Mouse (Mus musculus) intestine, embryonic 14.5 days (tissue): ENCODE results near the gene Cmtm4. TPM values are rescaled to one million over a fixed set of nuclear protein-coding genes. Genes with fewer than 3 reads are reported as not detected.

ENCODE experiments used
- ATAC-seq: fragments of 200-750 bp; cut with Nextera tagmentation; replicated peaks from 2 replicates; pipeline ENCODE4 v1.8.0; 2017; ENCODE audit warnings: low read depth, moderate number of reproducible peaks, moderate TSS enrichment, moderate library complexity; ENCODE audit not compliant: low FRiP score, low TSS enrichment
- DNase-seq: peaks from one replicate; pipeline ENCODE4 v3.0.0-alpha.2; 2018; ENCODE audit warnings: low spot score
- H3K27ac ChIP-seq: fragments of 300-500 bp; sonication (generic); 2 replicates; pipeline ENCODE4 v1.5.1; 2014; ENCODE audit warnings: low read depth, mild to moderate bottlenecking, control low read depth
- H3K27me3 ChIP-seq: fragments of 300-500 bp; sonication (generic); replicated peaks from 2 replicates; pipeline ENCODE4 v1.6.1; 2014; ENCODE audit warnings: low read length, control low read depth; ENCODE audit not compliant: control insufficient read depth, insufficient read depth
- H3K36me3 ChIP-seq: fragments of 300-500 bp; sonication (generic); 2 replicates; pipeline ENCODE4 v1.6.1; 2014; ENCODE audit warnings: low read length, control low read depth; ENCODE audit not compliant: control insufficient read depth, insufficient read depth
- H3K4me1 ChIP-seq: fragments of 300-500 bp; sonication (generic); replicated peaks from 2 replicates; pipeline ENCODE4 v1.6.1; 2014; ENCODE audit warnings: low read length, control low read depth, mixed read lengths; ENCODE audit not compliant: control insufficient read depth, insufficient read depth
- H3K4me2 ChIP-seq: fragments of 300-500 bp; sonication (generic); 2 replicates; pipeline ENCODE4 v1.6.1; 2014; ENCODE audit warnings: low read length
- H3K4me3 ChIP-seq: fragments of 300-500 bp; sonication (generic); 2 replicates; pipeline ENCODE4 v1.5.1; 2014; ENCODE audit warnings: low read depth, low read length, control low read depth, mixed read lengths
- H3K9ac ChIP-seq: fragments of 300-500 bp; sonication (generic); 2 replicates; pipeline ENCODE4 v1.6.1; 2014; ENCODE audit warnings: mild to moderate bottlenecking, low read length
- H3K9me3 ChIP-seq: fragments of 300-500 bp; sonication (generic); 2 replicates; pipeline ENCODE4 v1.6.1; 2016; ENCODE audit warnings: low read length, control low read depth; ENCODE audit not compliant: control insufficient read depth
- WGBS: fragments of 180-500 bp; shearing (Covaris S2); extraction: QIAGEN DNeasy Blood & Tissue Kit; methylation state at CpG from one replicate; pipeline ENCODE4 v1.1.7; 2014; 5-methylcytosine and 5-hydroxymethylcytosine counted together
- polyA plus RNA-seq: library from polyadenylated mRNA; unstranded; fragments of >200 nt; fragmentation: Nextera tagmentation; extraction: Ambion mirVana; gene quantifications from 2 replicates; pipeline ENCODE4 v1.2.1, GENCODE M21; 2014

Cmtm4 gene
- polyA plus RNA-seq, 1 experiment from 2014 or later: 7.5 TPM

- Histone ChIP-seq H3K4me2 (no peak overlapping the region), H3K4me1 (0 out of 2 replicates have a peak, but pooled peaks cover 2% of the 10 kb centered on the region), H3K27ac (peak overlapping the region; percentile 62; the same call in 1 of the 2 replicates), H3K36me3 (no peaks in the 10 kb centered on the region), H3K4me3 (no peak overlapping the region), H3K9ac (no peak overlapping the region), H3K9me3 (no peaks in the 10 kb centered on the region), H3K27me3 (no peaks in the 10 kb centered on the region)
- DNase-seq (no peak), ATAC-seq (0 out of 2 replicates have a peak, but pooled peaks have one; percentile 33)
- 47% methylated on average over 15 of the region's 15 CpGs for WGBS
Measured at GRCm38 (mm10) chr8:104405430-104406187, 10.0 kb upstream of the Cmtm4 start.

- ATAC-seq (0 out of 2 replicates have a peak, but pooled peaks have one; percentile 10), DNase-seq (no peak)
- no peaks in the 10 kb centered on the region for H3K27me3 ChIP-seq
- no peaks in the 10 kb centered on the region for H3K9me3 ChIP-seq
- H3K27ac ChIP-seq: no peak overlapping the region
- H3K9ac ChIP-seq: no peak overlapping the region
- no peaks in the 10 kb centered on the region for H3K36me3 ChIP-seq
- no peak overlapping the region for H3K4me2 ChIP-seq
- H3K4me1 ChIP-seq: 0 out of 2 replicates have a peak, but pooled peaks cover 2% of the 10 kb centered on the region
- WGBS: 71% methylated on average over 3 of the region's 3 CpGs
- H3K4me3 ChIP-seq: no peak overlapping the region
Measured at GRCm38 (mm10) chr8:104403596-104403995, 8.0 kb upstream of the Cmtm4 start.

- Histone ChIP-seq H3K36me3 (no peaks in the 10 kb centered on the region), H3K9ac (peak overlapping the region; percentile 87), H3K4me3 (peak overlapping the region; percentile 61), H3K27me3 (no peaks in the 10 kb centered on the region), H3K9me3 (no peaks in the 10 kb centered on the region), H3K4me1 (peaks cover 16% of the 10 kb centered on the region), H3K27ac (peak overlapping the region; percentile 83), H3K4me2 (peak overlapping the region; percentile 64)
- under 1% methylated on average over 65 of the region's 82 CpGs for WGBS
- DNase-seq (peak; percentile 84), ATAC-seq (peak; percentile 76)
Measured at GRCm38 (mm10) chr8:104394801-104395702, 555 bp downstream of the Cmtm4 start.

GRCm38 (mm10) chr8:104393767-104394166 lies 1.8 kb downstream of the Cmtm4 start:
- Histone ChIP-seq H3K27me3 (no peaks in the 10 kb centered on the region), H3K4me1 (peaks cover 16% of the 10 kb centered on the region), H3K27ac (peak overlapping the region; percentile 47; the same call in 1 of the 2 replicates), H3K4me3 (peak overlapping the region; percentile 61), H3K4me2 (peak overlapping the region; percentile 64), H3K9ac (0 out of 2 replicates have a peak overlapping the region, but pooled peaks have one; percentile 11), H3K9me3 (no peaks in the 10 kb centered on the region), H3K36me3 (no peaks in the 10 kb centered on the region; the same call in 1 of the 2 replicates)
- DNase-seq: no peak
- ATAC-seq: no peak
- 66% methylated on average over 6 of the region's 6 CpGs for WGBS

- Histone ChIP-seq H3K36me3 (no peaks in the 10 kb centered on the region; the same call in 1 of the 2 replicates), H3K4me2 (peak overlapping the region; percentile 64), H3K27ac (no peak overlapping the region), H3K4me3 (no peak overlapping the region), H3K4me1 (peaks cover 16% of the 10 kb centered on the region), H3K27me3 (no peaks in the 10 kb centered on the region), H3K9me3 (no peaks in the 10 kb centered on the region), H3K9ac (no peak overlapping the region)
- DNase-seq (no peak), ATAC-seq (no peak)
- 90% methylated on average over 6 of the region's 7 CpGs for WGBS
Measured at GRCm38 (mm10) chr8:104393139-104393538, 2.5 kb downstream of the Cmtm4 start.

GRCm38 (mm10) chr8:104390245-104390644 lies 5.4 kb downstream of the Cmtm4 start:
- no peak for DNase-seq

GRCm38 (mm10) chr8:104387980-104388379 lies 7.6 kb downstream of the Cmtm4 start:
- Histone ChIP-seq H3K4me1 (peaks cover 39% of the 10 kb centered on the region), H3K4me2 (no peak overlapping the region), H3K36me3 (no peaks in the 10 kb centered on the region; the same call in 1 of the 2 replicates), H3K9me3 (no peaks in the 10 kb centered on the region), H3K27me3 (no peaks in the 10 kb centered on the region), H3K4me3 (no peak overlapping the region), H3K27ac (no peak overlapping the region), H3K9ac (no peak overlapping the region)
- ATAC-seq: 0 out of 2 replicates have a peak, but pooled peaks have one; percentile 5
- no peak for DNase-seq
- 83% methylated on average over 2 of the region's 2 CpGs for WGBS

More at GRCm38 (mm10) chr8:104390245-104390644, 5.4 kb downstream of the Cmtm4 start:
- H3K4me3 ChIP-seq: no peak overlapping the region
- H3K27me3 ChIP-seq: no peaks in the 10 kb centered on the region
- no peak overlapping the region for H3K9ac ChIP-seq
- no peak; the same call in 1 of the 2 replicates for ATAC-seq
- no peaks in the 10 kb centered on the region for H3K9me3 ChIP-seq
- WGBS: 76% methylated on average over 8 of the region's 8 CpGs
- no peaks in the 10 kb centered on the region; the same call in 1 of the 2 replicates for H3K36me3 ChIP-seq
- peaks cover 42% of the 10 kb centered on the region for H3K4me1 ChIP-seq
- peak overlapping the region; percentile 11; the same call in 1 of the 2 replicates for H3K4me2 ChIP-seq
- H3K27ac ChIP-seq: 0 out of 2 replicates have a peak overlapping the region, but pooled peaks have one; percentile 16

- ATAC-seq: no peak
- Histone ChIP-seq H3K36me3 (no peaks in the 10 kb centered on the region; the same call in 1 of the 2 replicates), H3K27me3 (no peaks in the 10 kb centered on the region), H3K4me3 (no peak overlapping the region), H3K9ac (no peak overlapping the region), H3K27ac (no peak overlapping the region), H3K9me3 (no peaks in the 10 kb centered on the region), H3K4me2 (no peak overlapping the region), H3K4me1 (peaks cover 44% of the 10 kb centered on the region)
- no peak for DNase-seq
- WGBS: 39% methylated on average over 7 of the region's 7 CpGs
Measured at GRCm38 (mm10) chr8:104387501-104387900, 8.1 kb downstream of the Cmtm4 start.
